ENCODE assay signal across 1 mouse cellular context in the genomic region with DNA sequence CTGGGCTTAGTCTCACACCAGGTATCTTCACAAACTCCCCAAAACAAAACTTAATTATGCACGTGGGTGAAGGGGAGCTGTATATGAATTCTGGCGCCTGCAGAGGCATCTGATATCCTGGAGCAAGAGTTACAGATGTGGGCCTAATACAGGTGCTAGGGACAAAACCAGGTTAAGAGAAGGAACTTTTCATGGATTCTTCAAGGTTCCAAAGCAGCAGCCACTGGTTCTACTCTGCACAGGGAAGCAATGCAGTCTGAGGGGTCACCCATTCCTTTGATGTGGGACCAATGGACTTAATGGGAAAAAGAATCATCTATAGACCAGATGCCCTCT.
TF ChIP-seq lines count a peak whose summit lies in the region.

No protein-coding gene starts in this region.

TF ChIP-seq in MEL, 35 proteins besides CTCF, POLR2A, EP300 and RAD21:
- TF ChIP-seq MAFK (IDR thresholded peaks at IDR 0.05; ENCODE audit: borderline replicate concordance, low read depth, low read length) (peak; percentile 34; the same call in 1 of the 2 replicates), ZC3H11A (IDR thresholded peaks at IDR 0.05; ENCODE audit: low read depth, low read length) (no peak), GATA1 (IDR thresholded peaks at IDR 0.05; ENCODE audit: low read depth, low read length) (no peak), ZMIZ1 (IDR thresholded peaks at IDR 0.05; ENCODE audit: low read depth, low read length) (peak; percentile 16; the same call in 1 of the 2 replicates), MYC (IDR thresholded peaks at IDR 0.05; ENCODE audit: low read depth, low read length) (0 out of 2 replicates have a peak, but pooled peaks have one; percentile 2), MYB (IDR thresholded peaks at IDR 0.05; ENCODE audit: low read depth, low read length) (0 out of 2 replicates have a peak, but pooled peaks have one; percentile 2), NELFE (IDR thresholded peaks at IDR 0.05; ENCODE audit: low read depth, low read length) (no peak), MXI1 (IDR thresholded peaks at IDR 0.05; ENCODE audit: low read depth, low read length) (no peak), TCF12 (IDR thresholded peaks at IDR 0.05; ENCODE audit: low read depth, low read length) (no peak)
